Mouse (Mus musculus) yolk sac, embryonic 10.5 days (tissue): ENCODE measurements around the gene Hist1h4a.

Experiments used
- DNase-seq: peaks from one replicate; pipeline ENCODE4 v3.0.0-alpha.2; 2017; ENCODE audit warnings: low spot score

Hist1h4a gene

GRCm38 (mm10) chr13:23759251-23759771 lies 1.7 kb downstream of the Hist1h4a start:
- no peak for DNase-seq

- DNase-seq: no peak
These were observed 3.1 kb downstream of the Hist1h4a start for GRCm38 (mm10) chr13:23757921-23758320.

DNA sequence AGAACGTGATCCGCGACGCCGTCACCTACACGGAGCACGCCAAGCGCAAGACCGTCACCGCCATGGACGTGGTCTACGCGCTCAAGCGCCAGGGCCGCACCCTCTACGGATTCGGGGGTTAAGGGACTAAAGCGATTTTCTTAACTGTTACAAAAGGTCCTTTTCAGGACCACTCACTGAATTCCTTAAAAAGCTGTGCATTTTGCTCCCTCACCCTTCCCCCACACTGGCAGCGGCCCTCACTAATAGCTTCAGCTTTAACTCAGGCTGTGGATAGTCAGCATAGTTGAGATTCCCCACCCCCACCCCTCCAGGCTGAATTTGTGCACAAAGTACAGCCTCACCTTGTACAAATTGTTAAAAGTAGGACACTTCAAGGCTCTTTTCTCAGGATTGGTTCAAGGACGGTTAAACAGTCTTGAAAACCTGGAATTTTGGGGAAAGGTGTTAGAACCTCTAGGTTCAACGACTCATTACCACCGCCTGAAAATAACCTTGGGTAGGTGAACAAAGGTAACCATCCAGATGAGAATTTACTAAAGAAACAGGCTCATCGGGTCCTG lies 3.7 kb downstream of the Hist1h4a start:
- DNase-seq: peak; percentile 82

DNA sequence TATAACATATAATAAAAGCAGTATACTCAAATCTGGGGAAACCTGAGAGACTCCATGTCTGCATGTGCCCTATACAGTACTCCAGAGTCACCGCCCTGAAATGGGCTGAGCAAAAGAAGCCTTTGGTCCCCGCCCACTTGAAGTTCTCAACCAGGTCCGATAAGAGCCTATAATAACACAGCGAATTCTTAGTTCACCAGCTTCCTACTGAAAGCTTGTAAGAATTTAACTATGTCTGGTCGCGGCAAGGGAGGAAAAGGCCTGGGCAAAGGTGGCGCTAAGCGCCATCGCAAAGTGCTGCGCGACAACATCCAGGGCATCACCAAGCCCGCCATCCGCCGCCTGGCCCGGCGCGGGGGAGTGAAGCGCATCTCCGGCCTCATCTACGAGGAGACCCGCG lies 4.2 kb downstream of the Hist1h4a start, which contains the start of gene Hist1h4b:
Hist1h4b (plus strand) TSS at position 224 of the 400 bp plus-strand sequence.
- DNase-seq: peak; percentile 97

- DNase-seq: no peak
These were observed 6.0 kb downstream of the Hist1h4a start for GRCm38 (mm10) chr13:23755000-23755399.

GRCm38 (mm10) chr13:23753314-23754078 lies 7.5 kb downstream of the Hist1h4a start:
- peak; percentile 5 for DNase-seq

GRCm38 (mm10) chr13:23752742-23753172 lies 8.3 kb downstream of the Hist1h4a start:
- peak; percentile 45 for DNase-seq

GRCm38 (mm10) chr13:23752067-23752741 lies 8.8 kb downstream of the Hist1h4a start, which contains the start of gene Hist1h3b:
Gene Hist1h3b, plus strand, starts transcription at chr13:23752267.
- peak; percentile 94 for DNase-seq

DNA sequence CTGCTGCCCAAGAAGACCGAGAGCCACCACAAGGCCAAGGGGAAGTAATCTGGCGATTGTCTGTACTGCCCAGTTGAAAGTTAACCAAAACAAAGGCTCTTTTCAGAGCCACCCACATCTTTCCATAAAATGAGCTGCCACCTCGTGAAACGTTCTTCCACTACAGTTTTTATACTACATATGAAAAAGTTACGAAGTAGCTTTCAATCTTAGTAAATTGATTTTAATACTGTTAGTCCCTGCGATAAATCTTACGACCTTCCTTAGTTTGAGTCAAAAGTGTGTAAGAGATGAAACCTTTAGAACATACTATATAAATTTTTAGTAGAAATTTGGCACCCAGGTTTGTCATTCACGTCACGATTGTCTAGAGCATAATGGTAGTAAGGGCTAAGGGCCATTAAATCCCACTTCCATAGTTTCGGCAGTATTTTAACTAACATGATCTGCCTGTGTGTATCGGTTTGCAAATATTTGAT lies 9.5 kb downstream of the Hist1h4a start:
- DNase-seq: peak; percentile 57

- peak; percentile 88 for DNase-seq
These were observed 10.1 kb downstream of the Hist1h4a start, which contains the start of gene Hist1h2ab for GRCm38 (mm10) chr13:23750839-23751477. Gene Hist1h2ab, plus strand, starts transcription at chr13:23751126.

DNA sequence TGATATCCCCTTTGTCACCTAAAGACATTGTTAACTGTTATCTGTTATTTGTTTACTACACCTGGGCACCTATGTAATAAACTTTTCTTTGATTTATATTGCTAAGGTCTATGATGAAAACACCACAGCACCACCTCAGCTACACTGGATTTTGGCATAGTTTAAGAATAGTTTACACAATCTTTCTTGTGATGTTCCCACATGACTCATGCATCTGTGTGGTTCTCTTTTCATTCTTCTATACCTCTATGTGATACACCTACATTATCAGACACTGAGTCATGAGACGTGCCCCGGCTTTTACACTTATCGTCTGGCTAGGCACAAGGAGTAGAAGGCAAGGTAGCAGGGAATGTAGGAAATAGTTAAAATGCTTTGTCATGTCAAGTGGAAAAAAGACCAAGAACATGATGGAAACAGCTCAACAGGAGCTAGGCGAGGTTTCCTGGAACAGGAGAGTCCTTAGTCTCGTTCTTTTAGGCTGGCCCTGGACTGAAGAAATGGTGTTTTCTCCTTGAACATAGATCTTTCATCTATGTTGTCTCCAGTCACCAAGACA lies 11.4 kb downstream of the Hist1h4a start:
- no peak for DNase-seq

GRCm38 (mm10) chr13:23747892-23748288 lies 13.1 kb downstream of the Hist1h4a start:
- DNase-seq: peak; percentile 55

- peak; percentile 54 for DNase-seq
These were observed 13.7 kb downstream of the Hist1h4a start for GRCm38 (mm10) chr13:23747081-23747891.

- peak; percentile 93 for DNase-seq
These were observed 14.6 kb downstream of the Hist1h4a start, which contains the start of gene Hist1h2bb for GRCm38 (mm10) chr13:23746201-23747080. Gene Hist1h2bb, plus strand, starts transcription at chr13:23746734.

- DNase-seq: peak; percentile 93
These were observed 15.5 kb downstream of the Hist1h4a start, which contains the start of gene Hist1h3c for GRCm38 (mm10) chr13:23745381-23746161. Gene Hist1h3c, minus strand, starts transcription at chr13:23745602.

DNA sequence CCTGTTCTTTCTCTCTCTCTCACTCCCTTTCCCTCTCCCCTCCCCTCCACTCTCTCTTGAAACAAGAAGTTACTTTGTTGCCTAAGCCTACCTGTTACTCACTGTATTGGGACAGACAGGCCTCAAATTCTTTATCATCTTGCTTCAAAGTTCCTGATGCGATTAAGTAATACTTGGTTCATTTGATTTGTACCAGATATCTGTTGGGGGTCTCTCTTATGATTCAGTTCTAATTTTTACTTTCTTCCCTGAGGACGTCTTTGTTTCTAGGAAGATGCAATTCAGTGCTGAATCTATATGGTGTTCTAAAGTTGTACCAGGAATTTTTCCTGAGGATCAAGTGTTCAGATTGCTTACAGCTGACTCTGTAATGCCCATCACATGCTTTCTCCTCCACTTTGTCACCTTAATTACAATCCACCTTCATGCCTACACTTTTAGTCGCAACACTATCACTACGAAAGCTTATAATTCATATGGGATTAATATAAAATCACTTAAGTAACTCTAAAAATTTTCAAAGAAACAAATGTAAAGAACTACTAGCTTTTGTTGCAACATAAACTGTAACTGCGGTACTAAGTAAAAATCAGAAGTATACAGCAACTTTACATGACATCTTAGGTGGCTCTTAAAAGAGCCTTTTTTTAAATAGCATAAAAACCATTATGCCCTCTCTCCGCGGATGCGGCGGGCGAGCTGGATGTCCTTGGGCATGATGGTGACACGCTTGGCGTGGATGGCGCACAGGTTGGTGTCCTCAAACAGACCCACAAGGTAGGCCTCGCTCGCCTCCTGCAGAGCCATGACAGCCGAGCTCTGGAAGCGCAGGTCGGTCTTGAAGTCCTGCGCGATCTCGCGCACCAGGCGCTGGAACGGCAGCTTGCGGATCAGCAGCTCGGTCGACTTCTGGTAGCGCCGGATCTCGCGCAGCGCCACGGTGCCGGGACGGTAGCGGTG lies 16.3 kb downstream of the Hist1h4a start:
- DNase-seq: peak; percentile 47

DNA sequence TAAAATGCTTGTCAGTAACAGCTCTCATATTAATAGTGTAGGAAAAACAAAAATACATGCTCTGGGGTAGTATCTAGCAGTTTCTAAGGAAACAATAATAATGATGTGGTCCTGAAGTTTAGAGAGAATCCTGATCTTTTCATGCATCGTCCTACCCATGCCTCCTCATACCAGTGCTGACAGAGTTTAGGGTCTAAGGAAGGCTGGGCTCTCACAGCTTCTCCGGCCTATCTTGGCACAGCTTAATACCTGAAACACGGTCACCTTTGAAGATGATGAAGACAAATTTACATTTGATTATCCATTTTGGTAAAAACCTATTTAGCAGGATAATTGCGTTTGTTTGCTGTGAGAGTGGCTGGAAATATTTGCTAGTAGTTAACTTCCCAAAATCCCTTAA lies 17.1 kb downstream of the Hist1h4a start:
- no peak for DNase-seq
